Mouse (Mus musculus) small intestine, adult 2 months (tissue): ENCODE results near the gene Cenpu. TPM values are rescaled to one million over a fixed set of nuclear protein-coding genes. Genes with fewer than 3 reads are reported as not detected.
"Not testable (repeated sequence)": the region's sequence is repeated elsewhere in the genome, so short reads cannot be mapped to it uniquely, and the experiment has no call there.

Source experiments
- H3K27ac ChIP-seq: fragments of 200-500 bp; 2 replicates; pipeline ENCODE4 v1.5.1; 2012; ENCODE audit warnings: low read depth, low read length, control low read depth, inconsistent platforms; ENCODE audit not compliant: insufficient read depth
- H3K27me3 ChIP-seq: fragments of 200-500 bp; 2 replicates; pipeline ENCODE4 v1.6.1; 2012; ENCODE audit warnings: mild to moderate bottlenecking, moderate library complexity, low read length, inconsistent platforms; ENCODE audit not compliant: control insufficient read depth, insufficient read depth
- H3K36me3 ChIP-seq: fragments of 200-500 bp; 2 replicates; pipeline ENCODE4 v1.6.1; 2012; ENCODE audit warnings: mild to moderate bottlenecking, low read length, control low read depth, inconsistent platforms; ENCODE audit not compliant: control insufficient read depth, insufficient read depth
- H3K4me1 ChIP-seq: fragments of 200-500 bp; 2 replicates; pipeline ENCODE4 v1.6.1; 2012; ENCODE audit warnings: low read length, inconsistent platforms, mixed read lengths; ENCODE audit not compliant: control insufficient read depth, insufficient read depth, insufficient read length
- H3K4me3 ChIP-seq: fragments of 200-500 bp; 2 replicates; pipeline ENCODE4 v1.5.1; 2012; ENCODE audit warnings: low read depth, mild to moderate bottlenecking, control low read depth, inconsistent platforms, low read length, moderate library complexity
- CTCF ChIP-seq: fragments of 200-500 bp; IDR thresholded peaks from 2 replicates; pipeline ENCODE4 v1.5.1; 2012; ENCODE audit warnings: low read depth, mild to moderate bottlenecking, control low read depth, inconsistent platforms, low read length, moderate library complexity, mixed read lengths; ENCODE audit not compliant: insufficient replicate concordance, insufficient read length; ENCODE audit errors: extremely low read depth
- POLR2A ChIP-seq: fragments of 200-500 bp; IDR thresholded peaks from 2 replicates; pipeline ENCODE4 v1.6.1; 2012; ENCODE audit warnings: low read depth, mild to moderate bottlenecking, control low read depth, inconsistent platforms, low read length, moderate library complexity
- WGBS: fragments of 180-500 bp; shearing (Covaris S2); methylation state at CpG from one replicate; pipeline ENCODE4 v1.1.7; 2018; 5-methylcytosine and 5-hydroxymethylcytosine counted together
- polyA plus RNA-seq: library from polyadenylated mRNA; depleted of rRNA; stranded (reverse); fragments of >200 nt; gene quantifications from 2 replicates; pipeline ENCODE4 v1.2.3, GENCODE M21; 2012

Gene Cenpu
- polyA plus RNA-seq, 1 experiment: 1.5 TPM

GRCm38 (mm10) chr8:46569659-46570441, 18.0 kb downstream of the Cenpu start:
- Histone ChIP-seq H3K27me3 (no peaks in the 10 kb centered on the region), H3K4me1 (peaks cover 2% of the 10 kb centered on the region), H3K27ac (no peak overlapping the region), H3K4me3 (no peak overlapping the region), H3K36me3 (peaks cover 5% of the 10 kb centered on the region; the same call in 1 of the 2 replicates)
- 32% methylated on average over 19 of the region's 19 CpGs for WGBS
- TF ChIP-seq CTCF (no peak), POLR2A (no peak)

GRCm38 (mm10) chr8:46570673-46571072, 18.8 kb downstream of the Cenpu start:
- H3K4me3 ChIP-seq: no peak overlapping the region
- TF ChIP-seq POLR2A: no peak
- TF ChIP-seq CTCF: no peak
- WGBS: 78% methylated on average over 13 of the region's 14 CpGs
- H3K27ac ChIP-seq: no peak overlapping the region
- no peaks in the 10 kb centered on the region for H3K27me3 ChIP-seq
- H3K4me1 ChIP-seq: peaks cover 2% of the 10 kb centered on the region
- H3K36me3 ChIP-seq: peaks cover 8% of the 10 kb centered on the region

GRCm38 (mm10) chr8:46573446-46573845, 21.6 kb downstream of the Cenpu start:
- no peak for TF ChIP-seq POLR2A
- TF ChIP-seq CTCF: no peak
- WGBS: 93% methylated on average over 2 of the region's 2 CpGs
- H3K27ac ChIP-seq: no peak overlapping the region
- H3K4me1 ChIP-seq: peaks cover 2% of the 10 kb centered on the region
- H3K27me3 ChIP-seq: no peaks in the 10 kb centered on the region
- peaks cover 27% of the 10 kb centered on the region for H3K36me3 ChIP-seq
- H3K4me3 ChIP-seq: no peak overlapping the region

- no peaks in the 10 kb centered on the region for H3K27me3 ChIP-seq
- TF ChIP-seq CTCF: no peak
- TF ChIP-seq POLR2A: no peak
- H3K27ac ChIP-seq: no peak overlapping the region
- no peak overlapping the region for H3K4me3 ChIP-seq
- H3K36me3 ChIP-seq: peaks cover 29% of the 10 kb centered on the region
- peaks cover 2% of the 10 kb centered on the region for H3K4me1 ChIP-seq
- WGBS: 91% methylated on average over 2 of the region's 2 CpGs
Measured at GRCm38 (mm10) chr8:46573964-46574363, 22.1 kb downstream of the Cenpu start.

GRCm38 (mm10) chr8:46578794-46579193, 27.0 kb downstream of the Cenpu start:
- no peaks in the 10 kb centered on the region for H3K4me1 ChIP-seq
- 96% methylated on average over 9 of the region's 9 CpGs for WGBS
- TF ChIP-seq POLR2A: no peak
- no peak for TF ChIP-seq CTCF
- no peak overlapping the region for H3K4me3 ChIP-seq
- H3K27me3 ChIP-seq: no peaks in the 10 kb centered on the region
- H3K36me3 ChIP-seq: peaks cover 46% of the 10 kb centered on the region
- no peak overlapping the region for H3K27ac ChIP-seq

- H3K36me3 ChIP-seq: peaks cover 25% of the 10 kb centered on the region
- H3K27ac ChIP-seq, H3K4me3 ChIP-seq, H3K27me3 ChIP-seq, H3K4me1 ChIP-seq: not testable (repeated sequence)
- WGBS: 86% methylated on average over 4 of the region's 4 CpGs
Measured at GRCm38 (mm10) chr8:46584328-46584727, 32.5 kb downstream of the Cenpu start.

GRCm38 (mm10) chr8:46585576-46585975, 33.7 kb downstream of the Cenpu start:
- Histone ChIP-seq H3K27ac (no peak overlapping the region), H3K36me3 (peaks cover 24% of the 10 kb centered on the region), H3K27me3 (no peaks in the 10 kb centered on the region), H3K4me3 (no peak overlapping the region), H3K4me1 (no peaks in the 10 kb centered on the region)
- 75% methylated on average over 3 of the region's 3 CpGs for WGBS
- TF ChIP-seq POLR2A: no peak
- no peak for TF ChIP-seq CTCF

- 87% methylated on average over 5 of the region's 5 CpGs for WGBS
- TF ChIP-seq CTCF (no peak), POLR2A (no peak)
- H3K4me3 ChIP-seq: no peak overlapping the region
Measured at GRCm38 (mm10) chr8:46587911-46588310, 36.1 kb downstream of the Cenpu start.

More at GRCm38 (mm10) chr8:46587911-46588310, 36.1 kb downstream of the Cenpu start:
- no peak overlapping the region for H3K27ac ChIP-seq
- no peaks in the 10 kb centered on the region for H3K27me3 ChIP-seq
- H3K36me3 ChIP-seq: peaks cover 13% of the 10 kb centered on the region
- no peaks in the 10 kb centered on the region for H3K4me1 ChIP-seq
